Mouse (Mus musculus): ENCODE data around the gene Mrpl17. TPM values are rescaled to one million over a fixed set of nuclear protein-coding genes. Genes with fewer than 3 reads are reported as not detected.
"Not testable (repeated sequence)": the region's sequence is repeated elsewhere in the genome, so short reads cannot be mapped to it uniquely, and the experiment has no call there.

The Mrpl17 gene
- polyA plus RNA-seq (2012; rRNA removed), result 271 and 278 TPM in 2 replicates

- Histone ChIP-seq H3K36me3 (ENCODE audit: control insufficient read depth, insufficient read depth, low read length) (no peaks in the 10 kb centered on the region; the same call in none of the 2 replicates), H3K27me3 (replicated peaks; ENCODE audit: control insufficient read depth, insufficient read depth, low read length) (no peaks in the 10 kb centered on the region), H3K4me3 (ENCODE audit: insufficient read depth, low read depth, low read length) (peak within 1 kb of the TSS; percentile 85), H3K27ac (ENCODE audit: insufficient read depth, low read depth, low read length) (peak within 1 kb of the TSS; percentile 74), H3K4me1 (ENCODE audit: control insufficient read depth, insufficient read depth, low read length) (peaks cover 7% of the 10 kb centered on the region; the same call in 1 of the 2 replicates)
- peak; percentile 100 for DNase-seq
- TF ChIP-seq POLR2A (IDR thresholded peaks at IDR 0.05; ENCODE audit: low read depth, low read length), result no peak
- peak; percentile 77 for TF ChIP-seq CTCF (conservative IDR thresholded peaks at IDR 0.05; ENCODE audit: insufficient read depth, insufficient read length, low read depth, low read length)
- under 1% methylated on average over 52 of the region's 52 CpGs for WGBS
These were observed at the start of gene Mrpl17 for GRCm38 (mm10) chr7:105810877-105811489. Gene Mrpl17 (minus strand): TSS chr7:105811099.

GRCm38 (mm10) chr7:105855718-105856560 lies 45.0 kb upstream of the Mrpl17 start:
- WGBS, result no CpG with 5 or more reads among the region's 2 CpGs
- DNase-seq; H3K36me3 ChIP-seq (ENCODE audit: control insufficient read depth, insufficient read depth, low read length); H3K27me3 ChIP-seq (replicated peaks; ENCODE audit: control insufficient read depth, insufficient read depth, low read length); H3K4me1 ChIP-seq (ENCODE audit: control insufficient read depth, insufficient read depth, low read length); H3K4me3 ChIP-seq (ENCODE audit: insufficient read depth, low read depth, low read length); H3K27ac ChIP-seq (ENCODE audit: insufficient read depth, low read depth, low read length): not testable (repeated sequence)

- no peaks in the 10 kb centered on the region for H3K4me1 ChIP-seq (ENCODE audit: control insufficient read depth, insufficient read depth, low read length)
- no peaks in the 10 kb centered on the region; the same call in 1 of the 2 replicates for H3K27me3 ChIP-seq (replicated peaks; ENCODE audit: control insufficient read depth, insufficient read depth, low read length)
- no peaks in the 10 kb centered on the region for H3K36me3 ChIP-seq (ENCODE audit: control insufficient read depth, insufficient read depth, low read length)
- WGBS, result 74% methylated on average over 7 of the region's 7 CpGs
- TF ChIP-seq CTCF (conservative IDR thresholded peaks at IDR 0.05; ENCODE audit: insufficient read depth, insufficient read length, low read depth, low read length), result no peak
- TF ChIP-seq POLR2A (IDR thresholded peaks at IDR 0.05; ENCODE audit: low read depth, low read length), result no peak
- H3K27ac ChIP-seq (ENCODE audit: insufficient read depth, low read depth, low read length), result no peak overlapping the region
- H3K4me3 ChIP-seq (ENCODE audit: insufficient read depth, low read depth, low read length), result no peak overlapping the region
- DNase-seq, result no peak
These were observed 13.4 kb upstream of the Mrpl17 start for GRCm38 (mm10) chr7:105824281-105824680.

GRCm38 (mm10) chr7:105818483-105818882 lies 7.6 kb upstream of the Mrpl17 start:
- H3K4me3 ChIP-seq (ENCODE audit: insufficient read depth, low read depth, low read length), result no peak overlapping the region
- TF ChIP-seq POLR2A (IDR thresholded peaks at IDR 0.05; ENCODE audit: low read depth, low read length) (no peak), CTCF (conservative IDR thresholded peaks at IDR 0.05; ENCODE audit: insufficient read depth, insufficient read length, low read depth, low read length) (0 out of 2 replicates have a peak, but pooled peaks have one; percentile 21)
- H3K27ac ChIP-seq (ENCODE audit: insufficient read depth, low read depth, low read length), result no peak overlapping the region
- no peaks in the 10 kb centered on the region for H3K4me1 ChIP-seq (ENCODE audit: control insufficient read depth, insufficient read depth, low read length)
- no peaks in the 10 kb centered on the region for H3K36me3 ChIP-seq (ENCODE audit: control insufficient read depth, insufficient read depth, low read length)
- WGBS, result 2% methylated on average over 1 of the region's 1 CpGs
- H3K27me3 ChIP-seq (replicated peaks; ENCODE audit: control insufficient read depth, insufficient read depth, low read length), result no peaks in the 10 kb centered on the region
- peak; percentile 45 for DNase-seq

- Histone ChIP-seq H3K27ac (ENCODE audit: insufficient read depth, low read depth, low read length) (no peak overlapping the region), H3K27me3 (replicated peaks; ENCODE audit: control insufficient read depth, insufficient read depth, low read length) (no peaks in the 10 kb centered on the region), H3K4me3 (ENCODE audit: insufficient read depth, low read depth, low read length) (no peak overlapping the region), H3K4me1 (ENCODE audit: control insufficient read depth, insufficient read depth, low read length) (no peaks in the 10 kb centered on the region), H3K36me3 (ENCODE audit: control insufficient read depth, insufficient read depth, low read length) (no peaks in the 10 kb centered on the region)
- peak; percentile 41 for DNase-seq
- no peak for TF ChIP-seq CTCF (conservative IDR thresholded peaks at IDR 0.05; ENCODE audit: insufficient read depth, insufficient read length, low read depth, low read length)
- TF ChIP-seq POLR2A (IDR thresholded peaks at IDR 0.05; ENCODE audit: low read depth, low read length), result no peak
These were observed 5.8 kb upstream of the Mrpl17 start for GRCm38 (mm10) chr7:105816736-105817135.

- peaks cover 7% of the 10 kb centered on the region; the same call in 1 of the 2 replicates for H3K4me1 ChIP-seq (ENCODE audit: control insufficient read depth, insufficient read depth, low read length)
- 88% methylated on average over 3 of the region's 3 CpGs for WGBS
- DNase-seq, result no peak
- no peak overlapping the region for H3K4me3 ChIP-seq (ENCODE audit: insufficient read depth, low read depth, low read length)
- H3K27me3 ChIP-seq (replicated peaks; ENCODE audit: control insufficient read depth, insufficient read depth, low read length), result no peaks in the 10 kb centered on the region
- no peak for TF ChIP-seq CTCF (conservative IDR thresholded peaks at IDR 0.05; ENCODE audit: insufficient read depth, insufficient read length, low read depth, low read length)
- no peak for TF ChIP-seq POLR2A (IDR thresholded peaks at IDR 0.05; ENCODE audit: low read depth, low read length)
- H3K27ac ChIP-seq (ENCODE audit: insufficient read depth, low read depth, low read length), result no peak overlapping the region
- no peaks in the 10 kb centered on the region; the same call in 1 of the 2 replicates for H3K36me3 ChIP-seq (ENCODE audit: control insufficient read depth, insufficient read depth, low read length)
These were observed 2.4 kb upstream of the Mrpl17 start for GRCm38 (mm10) chr7:105813326-105813725.

GRCm38 (mm10) chr7:105812566-105812965 lies 1.7 kb upstream of the Mrpl17 start:
- TF ChIP-seq POLR2A (IDR thresholded peaks at IDR 0.05; ENCODE audit: low read depth, low read length) (no peak), CTCF (conservative IDR thresholded peaks at IDR 0.05; ENCODE audit: insufficient read depth, insufficient read length, low read depth, low read length) (no peak)
- Histone ChIP-seq H3K4me1 (ENCODE audit: control insufficient read depth, insufficient read depth, low read length) (peaks cover 7% of the 10 kb centered on the region; the same call in 1 of the 2 replicates), H3K36me3 (ENCODE audit: control insufficient read depth, insufficient read depth, low read length) (no peaks in the 10 kb centered on the region; the same call in none of the 2 replicates), H3K4me3 (ENCODE audit: insufficient read depth, low read depth, low read length) (no peak overlapping the region), H3K27me3 (replicated peaks; ENCODE audit: control insufficient read depth, insufficient read depth, low read length) (no peaks in the 10 kb centered on the region), H3K27ac (ENCODE audit: insufficient read depth, low read depth, low read length) (no peak overlapping the region)
- 62% methylated on average over 3 of the region's 3 CpGs for WGBS
- DNase-seq, result peak; percentile 36
